Mouse (Mus musculus) layer of hippocampus, adult 18-20 months (tissue): ENCODE results near the gene Tubb2a. TPM values are rescaled to one million over a fixed set of nuclear protein-coding genes. Genes with fewer than 3 reads are reported as not detected.

Experiments
- DNase-seq, 2 experiments: peaks; one replicate each; pipeline ENCODE4 v3.0.0; 2022; ENCODE audit warnings: low spot score in 2 of 2
- long read RNA-seq: library from polyadenylated mRNA; stranded (forward); transcript quantifications from one replicate; pipeline ENCODE4 v2.0.0, GENCODE M21; 2021
- total RNA-seq, 2 experiments: library from RNA; stranded (reverse); gene quantifications; 2 replicates each; pipeline ENCODE4 v1.2.3; 2021

The Tubb2a gene
- 100 to 1,000 TPM; 919 to 955 TPM for total RNA-seq
- long read RNA-seq, transcript Tubb2a-201 (4 exons, 1,610 nt): major isoform, 1,781 of 1,895 reads
- long read RNA-seq, partial matches to known transcripts: 20 of 1,895 reads
- long read RNA-seq, other reads (novel, unspliced or antisense): 94 of 1,895 reads

DNA sequence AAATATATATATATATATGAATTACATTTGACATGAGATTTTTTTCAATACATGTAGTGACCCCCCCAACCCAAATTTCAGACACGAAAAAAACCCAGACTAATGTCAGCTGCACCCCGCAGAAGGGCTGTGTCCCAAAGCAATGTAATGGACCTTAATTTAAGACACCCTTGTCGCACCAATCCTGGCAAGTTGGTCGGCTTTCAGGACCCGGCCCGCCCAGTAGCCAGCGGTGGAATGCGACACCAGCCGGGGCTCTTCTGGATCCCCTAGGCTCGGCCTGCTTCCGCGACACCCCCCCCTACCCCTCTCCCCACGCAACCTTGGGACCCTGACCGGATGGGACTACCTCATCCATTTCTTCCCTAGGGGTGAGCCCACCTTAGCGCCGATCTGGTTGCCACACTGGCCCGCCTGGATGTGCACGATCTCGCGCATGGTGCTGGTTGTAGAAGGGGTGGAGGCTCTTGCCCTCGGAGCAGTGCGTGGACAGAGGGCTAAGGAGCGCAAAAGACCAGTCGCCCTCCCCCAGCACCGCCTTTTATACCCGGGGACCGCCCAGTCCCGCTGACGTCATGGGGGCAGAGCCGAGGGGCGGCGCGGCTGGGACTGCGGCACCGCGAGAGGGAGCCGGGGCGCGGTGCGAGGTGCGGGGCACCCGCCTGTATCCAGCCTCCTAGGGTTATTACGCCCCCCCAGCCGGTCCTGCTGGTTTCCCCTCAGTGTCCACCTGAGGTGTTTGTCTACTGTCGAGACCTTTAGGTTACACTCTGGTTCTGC is at the start of gene Tubb2a:
TSS of gene Tubb2a (minus strand) at position 516 of the 780 bp plus-strand sequence.
- DNase-seq: peak; percentile 89 to 92

DNA sequence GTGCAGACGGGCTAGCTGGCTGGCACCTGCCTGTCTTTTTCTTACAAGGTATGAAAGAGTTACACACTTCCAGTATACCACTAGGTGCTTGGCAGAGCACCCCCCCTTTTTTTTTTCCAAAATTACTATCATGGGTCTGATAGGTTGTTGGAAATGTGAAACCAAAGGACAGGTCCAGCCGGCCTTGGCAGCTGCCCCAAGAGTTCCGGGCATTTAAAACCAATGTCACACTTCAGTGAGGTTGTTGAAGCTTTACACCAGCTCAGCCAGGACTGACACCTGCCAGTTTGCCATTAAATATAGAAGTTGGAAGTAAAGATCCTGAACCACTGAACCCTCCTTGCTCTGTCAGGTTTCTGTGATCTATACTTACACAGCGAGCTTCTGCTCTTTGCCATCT is 47.9 kb upstream of the Tubb2a start:
- no peak for DNase-seq

DNA sequence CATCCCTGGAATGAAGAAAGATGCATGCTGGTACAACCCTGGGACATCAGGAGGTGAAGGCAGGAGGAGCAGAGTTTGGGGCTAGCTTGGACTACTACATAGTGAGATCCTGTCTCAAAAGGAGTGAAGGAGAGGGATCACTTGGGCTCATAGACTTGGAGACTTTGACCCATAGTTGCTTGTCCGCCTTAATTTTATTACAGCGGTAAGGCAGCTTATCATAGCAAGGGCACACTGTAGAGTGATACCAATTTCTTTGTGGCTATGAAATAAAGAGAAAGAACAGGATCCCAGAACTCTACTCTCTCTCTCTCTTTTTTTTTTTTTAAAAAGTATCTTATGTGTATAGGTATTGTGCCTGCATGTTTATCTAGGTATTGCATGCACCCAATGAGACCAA is 42.7 kb upstream of the Tubb2a start:
- no peak for DNase-seq

DNA sequence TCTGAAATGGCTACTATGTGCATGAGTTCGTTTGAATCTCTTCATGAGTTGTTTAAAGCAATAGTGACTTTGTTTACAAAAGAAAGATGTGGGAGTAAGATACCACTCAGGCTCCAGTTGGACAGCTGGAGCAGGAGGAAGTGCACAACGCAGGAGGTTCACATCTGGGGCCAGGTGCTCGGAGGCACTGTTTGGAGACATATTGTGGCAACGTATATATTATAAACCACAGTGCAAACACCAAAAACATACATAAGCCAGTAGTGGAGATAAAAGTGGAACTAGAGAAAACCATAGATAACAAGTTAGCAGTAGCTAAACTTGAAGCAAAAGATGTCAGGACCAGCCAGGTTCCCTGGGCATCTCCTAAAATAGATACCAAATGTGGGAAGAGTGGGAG is 41.6 kb upstream of the Tubb2a start:
- DNase-seq: no peak

DNA sequence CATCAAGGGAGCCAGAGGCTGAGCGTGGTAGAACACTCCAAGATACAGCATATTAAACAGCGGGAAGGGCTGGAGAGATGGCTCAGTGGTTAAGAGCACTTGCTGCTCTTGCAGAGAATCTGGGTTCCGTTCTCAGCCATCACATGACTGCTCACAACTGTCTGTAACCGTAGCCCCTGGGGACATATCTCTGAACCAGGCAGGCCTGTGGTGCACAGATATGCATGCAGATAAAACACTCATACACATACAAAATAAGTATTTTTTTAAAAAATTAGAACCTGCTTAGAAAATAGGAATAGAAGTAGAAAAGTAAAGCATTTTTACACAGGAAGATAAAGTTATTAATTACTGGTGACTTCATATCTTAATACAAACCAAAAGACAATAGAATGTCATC is 41.0 kb upstream of the Tubb2a start:
- DNase-seq: no peak

DNA sequence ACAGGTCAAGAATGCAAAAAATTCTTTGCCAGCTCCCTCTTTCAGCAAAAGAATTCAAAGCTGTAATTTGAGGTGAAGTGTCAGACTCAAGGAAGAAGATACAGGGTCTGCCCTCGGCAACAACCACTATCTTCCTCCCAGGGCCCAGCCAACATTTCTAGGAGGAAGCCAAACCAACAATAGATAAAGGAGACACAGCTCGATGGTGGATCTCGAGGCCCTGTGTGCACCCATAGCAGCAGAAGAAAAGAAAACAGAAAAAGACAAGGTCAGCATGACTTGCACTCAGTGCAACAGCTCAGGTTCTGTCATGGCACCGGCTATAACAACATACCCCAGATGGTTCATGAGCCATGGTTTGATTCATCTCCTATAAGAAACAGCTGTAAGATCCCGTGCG is 38.7 kb upstream of the Tubb2a start:
- no peak for DNase-seq

DNA sequence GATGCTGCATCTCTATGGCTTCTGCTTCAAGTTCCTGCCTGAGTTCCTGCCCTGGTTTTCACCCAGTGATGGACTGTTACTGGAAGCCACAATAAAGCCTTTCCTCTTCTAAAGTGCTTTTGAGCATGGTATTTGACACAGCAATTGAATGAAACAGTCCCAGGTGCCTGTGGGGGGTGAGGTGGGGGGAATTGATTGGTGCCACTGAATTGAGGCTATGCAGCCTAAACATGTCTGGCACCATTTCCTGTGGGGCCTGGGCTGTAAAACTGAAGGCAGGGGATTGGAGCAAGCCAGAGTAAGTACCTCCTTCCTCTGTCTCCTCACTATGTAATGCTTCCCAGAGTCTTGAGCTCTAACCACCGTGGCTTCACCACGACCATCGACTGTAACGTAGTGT is 36.8 kb upstream of the Tubb2a start:
- no peak for DNase-seq

DNA sequence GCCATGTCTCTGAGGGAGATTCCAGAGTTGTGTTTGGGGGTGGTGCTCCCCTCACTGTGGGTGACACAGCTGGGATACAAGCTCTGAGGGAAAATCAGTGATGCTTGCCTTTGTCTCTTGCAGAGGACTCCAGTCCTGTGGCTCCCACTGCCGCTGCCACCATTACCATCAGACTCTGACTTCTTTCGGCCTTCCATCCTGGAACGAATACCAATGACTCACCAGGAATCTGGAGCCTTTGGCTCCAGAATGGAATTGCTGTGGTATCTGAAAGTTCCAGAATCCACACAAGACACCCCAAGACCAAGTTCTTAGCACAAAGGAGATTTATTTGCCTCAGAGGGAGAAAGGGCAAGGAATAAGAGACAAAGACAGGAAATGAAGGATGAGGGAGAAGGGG is 35.3 kb upstream of the Tubb2a start:
- DNase-seq: no peak

DNA sequence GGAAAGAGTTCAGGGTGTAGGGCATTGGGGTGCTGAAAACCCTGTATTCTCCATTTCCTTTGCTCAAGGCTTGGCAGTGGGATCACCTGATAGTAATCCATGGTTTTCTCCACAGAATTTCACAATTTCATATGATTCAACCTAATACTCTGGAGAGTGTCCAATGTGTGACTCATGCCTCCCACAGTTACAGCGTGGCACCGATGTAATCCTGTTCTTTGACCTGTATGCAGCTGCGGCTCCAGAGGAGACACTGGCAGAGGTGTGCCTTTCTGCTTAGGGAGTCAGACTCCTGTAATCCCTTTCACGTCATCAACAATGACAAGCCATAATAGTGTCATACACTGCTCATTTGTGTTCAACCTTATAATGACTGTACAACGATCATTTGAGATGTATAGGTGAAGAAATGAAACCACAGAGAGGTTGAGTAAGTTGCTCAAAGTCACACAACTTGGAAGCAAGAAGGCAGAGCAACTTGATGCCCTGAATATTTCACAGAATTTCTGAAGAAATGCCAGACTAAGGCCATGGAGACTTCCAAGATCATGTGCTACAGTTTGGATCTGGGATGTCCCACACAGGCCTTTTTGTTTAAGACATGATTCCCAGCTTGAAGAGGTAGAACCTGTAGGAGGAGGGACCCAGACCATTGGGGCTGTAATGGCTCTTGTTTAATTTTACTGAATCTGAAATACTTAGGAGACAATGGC is 34.7 kb upstream of the Tubb2a start:
- DNase-seq: no peak

DNA sequence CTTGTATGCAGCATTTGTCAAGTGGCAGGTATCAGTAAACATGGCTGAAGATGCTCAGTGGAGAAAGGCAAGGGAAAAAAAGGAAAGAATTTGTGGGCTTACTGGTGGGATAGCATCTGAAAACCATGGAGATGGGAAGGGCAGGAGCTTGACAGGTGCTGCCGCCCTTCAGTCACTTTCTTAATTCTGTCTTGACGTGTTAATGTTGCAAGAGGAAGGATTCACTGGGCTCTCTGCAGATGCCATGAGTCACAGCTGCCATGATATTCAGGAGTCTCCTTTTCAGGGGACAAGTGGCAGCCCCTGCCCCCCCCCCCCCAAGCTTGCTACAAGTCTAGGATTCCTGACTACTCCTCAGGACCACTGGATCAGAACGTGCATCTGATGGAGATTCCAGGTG is 34.1 kb upstream of the Tubb2a start:
- no peak for DNase-seq

DNA sequence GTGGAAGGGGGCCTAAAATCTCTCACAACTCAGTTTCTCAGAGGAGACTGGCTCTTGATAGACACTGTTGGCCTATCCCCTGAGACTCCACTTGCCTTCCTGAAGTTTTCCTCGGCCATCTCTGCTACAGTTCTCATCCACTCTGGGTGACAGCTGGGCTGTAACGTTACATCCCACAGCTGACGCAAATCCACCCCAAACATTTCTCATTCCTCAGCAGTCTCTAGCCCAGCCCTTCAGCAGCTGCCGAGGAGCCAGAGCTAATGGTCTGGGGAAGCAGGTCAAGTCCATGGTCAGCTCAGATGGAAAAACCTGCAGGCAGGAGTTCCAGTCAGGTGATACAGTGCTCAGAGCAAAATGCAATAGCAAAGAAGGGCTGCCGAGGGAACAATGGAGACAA is 33.2 kb upstream of the Tubb2a start:
- no peak for DNase-seq

DNA sequence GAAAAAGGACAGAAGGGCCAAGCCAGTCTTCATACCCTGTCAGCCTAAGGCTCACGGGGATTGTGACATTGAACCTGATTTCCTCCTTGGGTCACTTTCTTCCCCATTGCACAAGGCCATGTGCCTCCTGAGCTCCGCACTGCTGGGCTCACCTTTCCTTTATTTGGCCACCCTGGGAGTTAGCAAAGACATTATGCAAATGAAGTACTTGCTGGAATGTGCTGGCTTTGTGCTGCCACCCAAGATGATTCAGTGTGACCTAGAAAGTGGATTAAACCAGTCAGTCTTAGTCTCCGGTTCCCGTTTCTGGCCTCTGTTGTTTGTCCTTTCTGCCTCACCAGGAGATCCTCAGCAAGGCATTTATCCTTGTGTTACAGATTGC is 31.9 kb upstream of the Tubb2a start:
- no peak for DNase-seq

DNA sequence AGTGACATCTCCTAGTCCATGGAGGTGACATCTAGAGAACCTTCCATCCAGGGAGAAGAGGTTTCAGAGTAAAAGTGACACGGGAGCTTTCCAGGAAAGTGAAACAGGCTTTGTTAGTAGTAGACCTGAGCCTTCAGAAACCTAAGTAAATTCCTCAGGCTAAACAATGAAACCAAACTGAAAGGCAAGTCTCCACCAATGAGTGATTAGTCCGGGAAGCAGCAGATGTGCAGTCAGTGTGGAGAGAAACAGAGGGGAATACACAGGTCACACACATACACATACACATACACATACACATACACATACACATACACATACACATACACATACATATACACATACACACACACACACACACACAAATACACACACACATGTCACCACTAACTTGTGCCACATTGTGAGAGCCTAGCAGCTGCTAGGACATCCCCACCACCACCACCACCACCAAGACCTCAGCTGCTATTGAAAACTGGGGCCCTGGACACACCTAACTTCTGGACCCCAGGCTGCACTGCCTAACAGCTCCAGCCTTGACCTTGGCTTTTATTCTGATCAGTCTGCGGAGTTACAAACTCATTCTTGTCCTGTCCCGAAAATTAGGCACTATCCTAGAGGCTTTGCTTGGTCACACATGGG is 31.3 kb upstream of the Tubb2a start:
- DNase-seq: no peak

DNA sequence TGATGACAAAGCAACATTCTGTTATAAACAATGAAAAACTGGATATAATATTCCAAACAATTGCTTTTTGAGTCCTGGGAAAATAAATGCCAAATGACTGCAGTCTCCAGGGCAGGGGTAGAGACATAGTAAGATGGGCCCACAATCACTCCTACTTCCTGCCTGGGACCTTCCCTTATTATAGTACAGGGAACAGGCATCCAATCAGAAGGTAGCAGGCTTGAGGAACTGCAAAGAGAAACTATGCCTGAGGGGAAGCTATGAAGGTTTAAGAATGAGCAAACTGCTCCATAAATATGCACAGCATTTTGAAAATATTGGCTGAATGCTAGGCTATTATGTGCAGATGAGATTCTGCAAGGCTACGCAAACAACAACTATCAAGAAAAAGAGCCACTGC is 29.2 kb upstream of the Tubb2a start:
- no peak for DNase-seq

DNA sequence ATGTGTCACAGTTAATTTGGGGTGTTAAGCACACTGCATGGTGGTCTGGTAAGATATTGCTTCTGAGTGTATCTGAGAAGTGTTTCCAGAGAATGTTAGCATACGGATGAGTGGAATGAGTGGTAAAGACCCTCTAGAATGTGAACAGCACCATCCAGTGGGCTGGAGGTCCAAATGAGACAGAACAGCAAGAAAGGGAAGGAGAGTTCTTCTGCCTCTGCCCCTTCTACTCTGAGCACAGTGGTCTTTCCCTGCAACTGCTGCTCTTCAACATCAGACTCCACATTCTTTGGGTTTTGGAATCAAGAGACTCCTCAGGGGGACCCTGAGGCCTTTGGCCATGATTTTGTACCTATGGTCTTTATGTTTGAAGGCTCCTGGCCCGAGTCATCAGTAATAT is 28.4 kb upstream of the Tubb2a start:
- DNase-seq: no peak

DNA sequence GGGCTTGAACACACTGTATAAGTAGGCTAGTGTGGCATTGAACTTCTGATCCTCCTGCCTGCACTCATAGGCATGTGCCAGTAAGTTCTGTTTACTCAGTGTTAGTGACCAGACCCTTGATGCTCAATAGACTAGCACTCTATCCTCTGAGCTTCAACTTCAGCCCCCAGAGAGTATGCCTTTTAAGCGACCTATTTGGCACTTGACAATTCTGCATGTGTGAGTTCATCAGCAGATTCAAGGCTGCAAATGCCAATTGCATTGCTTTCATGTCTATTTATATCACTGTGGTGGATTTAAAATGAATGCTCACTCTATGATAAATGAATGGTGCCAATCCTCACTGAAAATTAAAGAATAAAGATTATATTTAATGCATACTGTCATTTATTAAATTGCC is 27.6 kb upstream of the Tubb2a start:
- no peak for DNase-seq

DNA sequence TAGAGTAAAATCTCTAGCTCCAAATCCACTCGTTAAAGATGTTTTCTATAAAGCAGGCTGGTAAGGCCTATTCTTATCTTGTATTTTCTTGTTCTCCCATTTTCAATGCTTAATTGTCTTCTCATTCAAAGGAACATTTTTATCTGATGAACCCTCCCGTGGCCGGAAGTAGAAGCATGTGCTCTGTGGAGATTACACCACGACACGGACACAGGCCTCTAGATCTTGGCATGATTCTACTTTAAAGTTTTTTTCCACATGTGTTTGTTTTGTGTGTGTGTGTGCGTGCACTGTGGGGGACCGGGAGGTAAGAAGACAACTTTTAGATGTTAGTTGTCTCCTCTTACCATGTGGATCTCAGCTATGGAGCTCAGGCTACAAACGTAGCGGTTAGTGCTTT is 24.1 kb upstream of the Tubb2a start:
- DNase-seq: no peak

DNA sequence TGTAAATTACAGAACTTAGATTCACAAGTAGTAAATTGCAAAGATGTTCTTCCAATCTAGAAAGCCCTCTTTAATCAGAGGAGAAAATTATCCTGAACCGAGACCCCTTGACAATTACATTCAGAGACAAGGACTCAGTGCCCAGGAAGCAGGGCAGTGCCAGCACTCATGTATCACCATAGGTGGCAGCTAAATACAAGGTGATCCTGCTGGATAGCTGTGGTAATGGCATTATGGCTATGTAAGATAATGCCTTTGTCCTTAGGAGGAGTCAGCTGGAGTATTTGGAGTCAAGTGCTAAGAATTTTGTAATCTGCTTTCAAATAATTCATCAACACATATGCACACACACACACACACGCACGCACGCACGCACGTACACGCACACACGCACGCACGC is 23.4 kb upstream of the Tubb2a start:
- DNase-seq: no peak

DNA sequence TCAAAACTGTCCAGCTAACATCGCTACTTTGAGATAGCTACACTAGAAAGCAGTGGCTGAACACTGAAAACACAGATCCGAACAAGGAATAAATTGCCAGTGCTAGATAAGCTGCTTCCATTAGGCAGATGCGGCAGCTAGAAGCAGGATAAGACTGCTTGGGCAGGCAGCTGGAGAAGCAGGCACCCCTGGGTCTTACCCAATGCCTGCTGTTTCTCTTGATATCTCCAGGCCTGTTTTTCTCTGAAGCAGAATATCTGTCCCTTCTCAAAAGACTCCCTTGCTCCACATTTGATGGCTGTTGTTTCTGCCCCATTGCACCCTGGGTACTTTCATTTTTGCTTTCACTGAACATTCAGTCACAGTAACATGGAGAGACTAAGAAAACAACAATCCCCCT is 22.9 kb upstream of the Tubb2a start:
- no peak for DNase-seq

DNA sequence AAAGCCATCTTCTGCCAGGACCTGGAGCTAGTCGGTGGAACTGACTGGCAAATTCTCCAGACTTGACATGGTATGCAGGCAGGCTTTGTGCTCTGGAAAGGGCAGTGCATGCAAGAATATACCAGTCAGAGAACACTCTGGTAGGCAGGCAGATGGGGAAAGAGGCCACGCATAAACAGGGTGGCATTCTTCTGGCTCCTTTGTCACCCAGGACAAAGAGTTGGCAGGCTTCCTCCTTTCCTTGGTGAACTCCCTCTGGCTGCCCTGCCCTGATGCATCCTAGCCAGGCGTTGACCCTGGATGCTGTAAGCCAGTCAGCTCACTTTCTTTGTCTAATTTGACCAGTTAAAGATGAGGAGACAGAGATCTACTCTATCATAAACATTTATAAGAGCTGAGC is 19.3 kb upstream of the Tubb2a start:
- no peak for DNase-seq

DNA sequence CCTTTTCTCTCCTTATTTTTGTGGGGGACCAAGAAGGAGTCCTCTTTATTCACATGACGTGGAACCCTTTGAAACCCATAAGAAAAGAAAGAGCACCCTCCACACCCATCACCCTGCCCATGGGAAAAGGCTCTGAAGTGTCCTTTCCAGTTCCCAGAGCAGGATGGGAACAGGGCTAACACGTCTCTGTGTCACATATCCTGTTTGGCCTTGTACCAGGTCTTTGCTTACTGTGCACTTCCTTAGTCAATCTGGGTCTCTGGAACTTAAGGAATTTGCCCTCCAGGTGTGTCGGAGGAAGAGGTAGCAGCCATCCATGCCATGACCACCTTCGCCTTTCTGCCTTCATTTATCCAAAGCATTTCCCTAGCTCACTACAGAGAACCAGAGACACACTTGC is 18.6 kb upstream of the Tubb2a start:
- DNase-seq: no peak
